Mouse (Mus musculus): ENCODE results near the gene Atp6v0d1.

DNA sequence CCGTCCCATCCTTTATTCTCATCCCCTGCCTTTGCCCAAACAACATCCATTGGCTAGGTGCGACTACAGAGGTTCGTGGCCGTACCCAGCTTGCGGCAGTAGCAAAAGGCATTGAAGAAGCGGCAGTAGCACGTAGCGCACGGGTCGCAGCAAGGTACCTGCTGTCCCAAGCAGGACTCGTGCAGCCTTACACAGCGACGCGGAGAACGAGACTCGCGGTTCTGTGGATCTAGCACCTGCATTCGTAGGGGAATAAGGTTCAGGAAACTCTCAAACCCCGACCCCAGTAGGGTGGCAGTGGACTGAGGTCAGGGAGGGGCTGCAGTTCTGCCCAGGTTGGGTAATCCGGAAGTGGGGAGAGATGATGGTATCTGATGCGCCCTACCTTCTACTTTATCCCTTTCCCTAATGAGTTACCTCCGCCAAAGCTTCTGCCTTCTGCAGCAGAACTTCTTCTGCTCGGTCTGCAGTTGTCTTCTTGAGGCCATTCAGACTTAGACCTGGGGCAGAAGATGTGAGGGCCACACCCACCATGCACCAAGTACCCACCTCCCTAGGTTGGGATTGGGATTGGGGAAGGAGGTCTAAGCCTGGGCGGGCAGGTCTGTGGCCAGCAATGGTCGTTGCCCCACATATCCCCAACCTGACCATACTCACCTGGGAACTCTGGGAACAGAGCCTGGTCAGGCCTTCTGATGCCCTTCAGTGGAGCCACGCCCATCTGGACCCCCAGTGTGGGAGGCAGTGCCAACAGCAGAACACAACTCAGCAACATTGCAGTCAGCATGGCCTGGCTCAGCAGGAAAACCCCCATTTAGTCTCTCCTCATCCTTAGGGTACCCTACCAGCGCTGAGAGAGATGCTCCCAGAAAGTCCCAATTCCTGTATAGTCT is 1.1 kb upstream of the Atp6v0d1 start:
- TF ChIP-seq ZC3H11A (IDR thresholded peaks at IDR 0.05; ENCODE audit: borderline replicate concordance, low read depth, low read length) (no peak), ZNF384 (IDR thresholded peaks at IDR 0.05; ENCODE audit: low read depth, low read length) (no peak), MAFK (IDR thresholded peaks at IDR 0.05; ENCODE audit: insufficient read depth, low read depth, low read length) (no peak), CHD2 (IDR thresholded peaks at IDR 0.05; ENCODE audit: low read depth, low read length) (no peak)

Measured in ES-E14 (cell line).